Comparison of ENCODE assay signal across 8 mouse cellular contexts in the genomic region with DNA sequence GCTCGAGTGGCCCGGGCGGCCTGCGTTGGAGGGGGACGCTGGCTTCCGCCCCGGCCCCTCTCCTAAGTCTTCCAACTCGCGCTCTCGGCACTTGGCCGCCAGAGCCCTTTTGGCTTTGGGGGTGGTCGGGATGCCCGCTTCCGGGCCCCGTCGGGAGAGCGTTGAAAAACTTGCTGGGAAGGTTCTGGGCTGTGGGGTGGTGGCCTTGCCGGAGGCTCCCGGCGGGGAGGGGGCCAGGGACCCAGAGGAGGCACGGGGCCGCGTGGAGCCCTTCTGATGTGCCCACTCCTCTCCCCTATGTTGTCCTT. TPM values are rescaled to one million over a fixed set of nuclear protein-coding genes. Genes with fewer than 3 reads are reported as not detected.
DNase-seq lines count a peak whose midpoint lies in the region; ATAC-seq lines count a peak whose summit lies in the region.

No protein-coding gene starts in this region.

- intact Hi-C loops in heart, postnatal 36 days (cut with DNase I), result loop anchor here (2.0 to 5.0 kb wide), 4 partner anchors 159 to 341 kb away; no protein-coding TSS in a partner anchor

- H3K36me3 ChIP-seq in kidney, embryonic 14.5 days (ENCODE audit: control insufficient read depth, insufficient read depth, low read length), result peaks cover 12% of the 10 kb centered on the region; the same call in 1 of the 2 replicates
- H3K36me3 ChIP-seq in embryonic facial prominence, embryonic 10.5 days (replicated peaks), result peaks cover 40% of the 10 kb centered on the region
- H3K36me3 ChIP-seq in macrophage (ENCODE audit: inconsistent target), result no peaks in the 10 kb centered on the region

- H3K27ac ChIP-seq in kidney, embryonic 14.5 days (ENCODE audit: low read depth, low read length), result peak overlapping the region; percentile 98
- peak overlapping the region; percentile 100 for H3K27ac ChIP-seq in embryonic facial prominence, embryonic 10.5 days (replicated peaks)
- H3K27ac ChIP-seq in macrophage, result no peak overlapping the region

- H3K79me2 ChIP-seq in macrophage (ENCODE audit: inconsistent target), result peaks cover 45% of the 10 kb centered on the region

- no peak for DNase-seq in kidney, postnatal 14 days
- peak; percentile 39 to 40 for DNase-seq in CD8-positive naive resting alpha-beta T cell, adult 2 months (ENCODE audit: low read depth in 2 of 2, low spot score in 2 of 2)
- no peak for DNase-seq in embryonic facial prominence, embryonic 10.5 days (ENCODE audit: low spot score)
- DNase-seq in heart, postnatal 36 days, result peak; percentile 40 to 66
- DNase-seq in c-Kit-positive CD71-positive TER-119-positive erythroid progenitor cells, embryonic 14.5 days (ENCODE audit: low spot score), result no peak
- DNase-seq in Muller cell, postnatal 12 days (ENCODE audit: inconsistent ontology term), result no peak

- no peaks in the 10 kb centered on the region for H3K27me3 ChIP-seq in kidney, embryonic 14.5 days (ENCODE audit: control insufficient read depth, insufficient read depth, low read length)
- H3K27me3 ChIP-seq in embryonic facial prominence, embryonic 10.5 days (replicated peaks; ENCODE audit: low read depth, poor library complexity, severe bottlenecking), result no peaks in the 10 kb centered on the region

- H3K4me3 ChIP-seq in kidney, embryonic 14.5 days (ENCODE audit: low read length), result peak overlapping the region; percentile 96
- H3K4me3 ChIP-seq in embryonic facial prominence, embryonic 10.5 days, result peak overlapping the region; percentile 95
- peak overlapping the region; percentile 60 for H3K4me3 ChIP-seq in macrophage (ENCODE audit: inconsistent target)

- H3K9ac ChIP-seq in kidney, embryonic 14.5 days (ENCODE audit: low read depth, low read length), result peak overlapping the region; percentile 96

- H3K4me1 ChIP-seq in kidney, embryonic 14.5 days (ENCODE audit: control insufficient read depth, insufficient read depth, low read length), result peaks cover 62% of the 10 kb centered on the region
- H3K4me1 ChIP-seq in embryonic facial prominence, embryonic 10.5 days, result peaks cover 72% of the 10 kb centered on the region

- H3K9me3 ChIP-seq in kidney, embryonic 14.5 days (ENCODE audit: control insufficient read depth, low read length), result no peaks in the 10 kb centered on the region
- H3K9me3 ChIP-seq in embryonic facial prominence, embryonic 10.5 days, result no peaks in the 10 kb centered on the region

- WGBS in kidney, embryonic 14.5 days, result under 1% methylated on average over 23 of the region's 23 CpGs
- under 1% methylated on average over 23 of the region's 23 CpGs for WGBS in embryonic facial prominence, embryonic 10.5 days
- WGBS in macrophage (ENCODE audit: missing documents), result 3% methylated on average over 23 of the region's 23 CpGs

- H3K4me2 ChIP-seq in kidney, embryonic 14.5 days (replicated peaks; ENCODE audit: low read depth, low read length), result peak overlapping the region; percentile 95

- ATAC-seq in kidney, embryonic 14.5 days (ENCODE audit: low FRiP score, low TSS enrichment), result no peak

RNA-seq across cellular contexts. Expression of a gene that starts 1.4 kb away (rescaled TPM):
- polyA plus RNA-seq in kidney, embryonic 14.5 days (2014; fragmentation: Nextera tagmentation; extraction: Ambion mirVana), result 29.6 and 33.7 TPM in 2 replicates
- 50.3 and 51.9 TPM in 2 replicates for polyA plus RNA-seq in embryonic facial prominence, embryonic 10.5 days (2016; fragmentation: Nextera tagmentation; extraction: Ambion mirVana)
- total RNA-seq in heart, postnatal 36 days (2021), result 10 to 100 TPM; 16.8 to 16.9 TPM
- total RNA-seq in macrophage (2018; cell fraction: chromatin; rRNA removed), result 100 to 1,000 TPM in 13 of 26 experiments, 10 to 100 TPM in 13; 45.3 to 345 (median 100) TPM
- total RNA-seq in macrophage (2018; cell fraction: cytosol; rRNA removed), result 10 to 100 TPM; 27.7 to 77.5 (median 41.6) TPM
- 100 to 1,000 TPM in 4 of 26 experiments, 10 to 100 TPM in 22; 59.9 to 295 (median 75.3) TPM for total RNA-seq in macrophage (2018; cell fraction: nucleus; rRNA removed)
- 31.3 to 59.0 TPM (median 39.4 TPM) in 3 replicates for polyA plus RNA-seq in macrophage (2018)

Comparison
In these comparisons a context has a peak if more than half of its experiments do, and no peak if none do; other contexts are left out.
1. DNase-seq: peak in CD8-positive naive resting alpha-beta T cell, adult 2 months (2 of 2) and heart, postnatal 36 days (2 of 2); none in kidney, postnatal 14 days (single experiment), embryonic facial prominence, embryonic 10.5 days (single experiment), c-Kit-positive CD71-positive TER-119-positive erythroid progenitor cells, embryonic 14.5 days (single experiment) and Muller cell, postnatal 12 days (single experiment).
2. Peak in every context shown above with its lines, with median percentiles within 50 percentile points of each other: H3K4me3 ChIP-seq.